Mouse (Mus musculus) forebrain, embryonic 16.5 days (tissue): Measurements from ENCODE around the gene Tmem184b. TPM values are rescaled to one million over a fixed set of nuclear protein-coding genes. Genes with fewer than 3 reads are reported as not detected.

Experiments
- ATAC-seq: fragments of 200-750 bp; cut with Nextera tagmentation; 2 replicates; pipeline ENCODE4 v1.8.0; 2017; ENCODE audit warnings: mild to moderate bottlenecking, moderate library complexity
- H3K27ac ChIP-seq: fragments of 300-500 bp; sonication (generic); 2 replicates; pipeline ENCODE4 v1.5.1; 2014; ENCODE audit warnings: low read length, control low read depth
- H3K27me3 ChIP-seq: fragments of 300-500 bp; sonication (generic); replicated peaks from 2 replicates; pipeline ENCODE4 v1.6.1; 2014; ENCODE audit warnings: low read length; ENCODE audit not compliant: control insufficient read depth, insufficient read depth
- H3K36me3 ChIP-seq: fragments of 300-500 bp; sonication (generic); 2 replicates; pipeline ENCODE4 v1.6.1; 2014; ENCODE audit not compliant: control insufficient read depth, insufficient read depth
- H3K4me1 ChIP-seq: fragments of 300-500 bp; sonication (generic); replicated peaks from 2 replicates; pipeline ENCODE4 v1.6.1; 2014; ENCODE audit warnings: low read length; ENCODE audit not compliant: control insufficient read depth, insufficient read depth
- H3K4me2 ChIP-seq: fragments of 300-500 bp; sonication (generic); 2 replicates; pipeline ENCODE4 v1.6.1; 2014; ENCODE audit warnings: mild to moderate bottlenecking, low read length, control low read depth
- H3K4me3 ChIP-seq: fragments of 300-500 bp; sonication (generic); replicated peaks from 2 replicates; pipeline ENCODE4 v1.5.1; 2014; ENCODE audit warnings: mild to moderate bottlenecking, low read length, control low read depth
- H3K9ac ChIP-seq: fragments of 300-500 bp; sonication (generic); replicated peaks from 2 replicates; pipeline ENCODE4 v1.6.1; 2014; ENCODE audit warnings: low read depth, low read length, control low read depth
- H3K9me3 ChIP-seq: fragments of 300-500 bp; sonication (generic); 2 replicates; pipeline ENCODE4 v1.6.1; 2016; ENCODE audit warnings: low read length; ENCODE audit not compliant: control insufficient read depth
- WGBS: fragments of 180-500 bp; shearing (Covaris S2); extraction: QIAGEN DNeasy Blood & Tissue Kit; methylation state at CpG from one replicate; pipeline ENCODE4 v1.1.7; 2014; 5-methylcytosine and 5-hydroxymethylcytosine counted together
- polyA plus RNA-seq: library from polyadenylated mRNA; unstranded; fragments of >200 nt; fragmentation: Nextera tagmentation; extraction: Ambion mirVana; gene quantifications from 2 replicates; pipeline ENCODE4 v1.2.1, GENCODE M21; 2015

The Tmem184b gene
- polyA plus RNA-seq, 1 experiment from 2014 or later: 43.4 TPM

DNA sequence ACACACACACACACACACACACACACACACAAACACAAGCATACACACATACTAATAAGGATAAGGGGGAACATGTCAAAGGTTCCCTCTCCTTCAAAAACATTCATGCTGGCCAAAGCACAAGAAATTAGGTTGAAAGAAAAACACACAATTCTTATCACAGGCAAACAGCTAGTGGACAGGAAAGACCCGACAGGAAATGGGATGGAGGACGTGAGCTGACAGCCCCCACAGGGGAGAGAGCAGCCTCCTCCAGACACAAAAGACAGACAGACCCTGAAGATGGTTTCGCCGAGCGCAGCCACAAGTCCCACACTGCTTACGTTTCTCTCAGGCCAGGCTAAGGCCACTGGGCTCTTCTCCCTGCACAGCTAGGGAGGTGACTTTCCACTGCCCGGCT is 28.6 kb upstream of the Tmem184b start:
- peaks cover 40% of the 10 kb centered on the region for H3K36me3 ChIP-seq
- no peak overlapping the region for H3K4me3 ChIP-seq
- peaks cover 20% of the 10 kb centered on the region for H3K4me1 ChIP-seq
- no peak for ATAC-seq
- H3K27me3 ChIP-seq: no peaks in the 10 kb centered on the region
- H3K4me2 ChIP-seq: no peak overlapping the region
- H3K9ac ChIP-seq: no peak overlapping the region
- WGBS: 96% methylated on average over 7 of the region's 7 CpGs
- H3K27ac ChIP-seq: no peak overlapping the region
- no peaks in the 10 kb centered on the region; the same call in 1 of the 2 replicates for H3K9me3 ChIP-seq

DNA sequence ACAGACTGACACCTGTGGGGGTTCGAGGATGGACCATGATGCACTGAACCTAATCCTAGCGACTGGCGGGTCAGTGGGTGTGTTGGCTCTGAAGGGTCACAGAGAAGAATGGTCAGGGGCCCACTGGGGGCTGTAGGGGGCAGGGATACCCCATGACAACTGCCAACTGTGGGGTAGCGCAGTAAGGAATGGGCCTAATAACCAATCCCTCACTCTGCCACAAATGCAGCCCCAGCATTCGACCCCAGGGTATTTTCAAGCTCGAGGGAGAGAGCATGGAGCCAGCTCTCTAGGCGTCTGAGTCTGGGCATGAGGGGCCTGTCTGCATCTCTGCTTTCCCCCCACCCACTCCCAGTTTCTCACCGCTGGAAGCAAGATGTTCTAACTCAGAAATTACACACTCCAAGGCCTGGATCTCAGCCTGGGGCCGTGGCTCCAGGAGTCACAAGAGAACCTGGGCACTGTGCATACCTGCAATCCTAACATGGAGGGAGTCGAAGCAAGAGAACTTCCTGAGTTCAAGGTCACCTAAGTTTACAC is 27.2 kb upstream of the Tmem184b start:
- no peak overlapping the region for H3K27ac ChIP-seq
- H3K27me3 ChIP-seq: no peaks in the 10 kb centered on the region
- no peaks in the 10 kb centered on the region; the same call in 1 of the 2 replicates for H3K9me3 ChIP-seq
- no peak overlapping the region for H3K4me2 ChIP-seq
- H3K36me3 ChIP-seq: peaks cover 50% of the 10 kb centered on the region
- H3K4me1 ChIP-seq: peaks cover 7% of the 10 kb centered on the region
- H3K4me3 ChIP-seq: no peak overlapping the region
- no peak overlapping the region for H3K9ac ChIP-seq
- WGBS: 80% methylated on average over 10 of the region's 10 CpGs
- no peak for ATAC-seq

DNA sequence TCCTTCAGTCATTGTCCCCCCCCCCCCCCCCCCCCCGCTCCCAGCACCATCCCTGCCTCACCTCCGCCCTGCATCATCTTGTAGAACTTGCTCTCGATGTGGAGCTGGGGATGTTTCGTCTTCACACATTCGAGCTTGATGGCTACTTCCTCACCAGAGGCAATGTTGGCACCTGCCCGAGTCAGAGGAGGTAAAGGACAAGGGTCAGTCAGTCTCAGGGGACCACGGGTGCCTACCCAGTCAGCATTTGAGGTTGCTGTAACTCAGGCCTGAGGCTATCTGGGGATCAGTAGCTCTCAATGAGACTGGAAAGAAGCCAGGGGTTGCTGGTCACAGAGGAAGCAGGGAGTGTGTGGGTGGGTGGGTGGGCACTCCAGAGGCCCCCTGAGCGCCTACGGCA is 26.6 kb upstream of the Tmem184b start:
- Histone ChIP-seq H3K4me2 (no peak overlapping the region), H3K4me3 (no peak overlapping the region), H3K27ac (no peak overlapping the region), H3K9ac (no peak overlapping the region), H3K4me1 (peaks cover 5% of the 10 kb centered on the region; the same call in 1 of the 2 replicates), H3K36me3 (peaks cover 56% of the 10 kb centered on the region), H3K9me3 (no peaks in the 10 kb centered on the region; the same call in 1 of the 2 replicates), H3K27me3 (no peaks in the 10 kb centered on the region)
- WGBS: 90% methylated on average over 7 of the region's 9 CpGs
- no peak for ATAC-seq

DNA sequence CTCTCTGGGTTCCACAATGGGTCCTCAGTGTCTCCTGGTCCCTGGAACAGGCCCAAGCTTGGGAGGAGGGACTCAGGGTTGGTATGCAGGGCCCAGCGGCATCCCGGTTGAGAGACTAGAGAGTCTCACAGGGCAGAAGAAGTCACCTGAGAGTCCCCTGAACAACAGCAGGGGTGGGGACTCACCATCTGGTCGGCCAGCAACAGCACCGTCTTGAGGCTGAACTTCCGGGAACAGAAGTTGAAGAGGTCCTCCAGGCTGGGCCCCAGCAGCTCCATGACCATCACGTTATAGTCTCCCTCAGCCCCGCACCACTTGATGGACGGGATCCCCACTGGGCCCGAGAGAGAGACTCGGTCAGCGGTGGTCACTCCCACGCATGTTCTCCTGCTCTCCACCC is 26.2 kb upstream of the Tmem184b start:
- Histone ChIP-seq H3K36me3 (peaks cover 57% of the 10 kb centered on the region), H3K4me1 (peaks cover 5% of the 10 kb centered on the region; the same call in 1 of the 2 replicates), H3K27me3 (no peaks in the 10 kb centered on the region), H3K4me3 (no peak overlapping the region), H3K27ac (no peak overlapping the region), H3K4me2 (no peak overlapping the region), H3K9me3 (no peaks in the 10 kb centered on the region; the same call in 1 of the 2 replicates), H3K9ac (no peak overlapping the region)
- WGBS: 88% methylated on average over 12 of the region's 12 CpGs
- ATAC-seq: no peak

DNA sequence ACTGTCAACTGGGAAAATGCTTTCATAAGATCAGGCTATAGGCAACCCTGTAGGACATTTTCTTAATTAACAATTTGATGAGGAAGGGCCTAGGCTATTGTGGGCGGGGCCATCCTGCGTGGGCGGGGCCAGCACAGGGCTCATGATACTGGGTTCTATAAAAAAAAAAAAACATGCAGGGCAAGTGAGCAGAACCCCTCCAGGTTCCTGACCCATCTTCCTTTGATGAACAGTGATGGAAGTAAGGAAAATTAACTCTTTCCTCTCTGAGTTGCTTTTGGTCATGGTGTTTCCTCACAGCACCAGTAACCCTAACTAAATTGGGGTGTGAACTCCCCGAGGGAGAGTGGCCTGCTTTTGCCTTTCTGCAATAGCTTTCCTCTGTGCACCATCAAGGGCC is 25.2 kb upstream of the Tmem184b start:
- no peak for ATAC-seq
- H3K27me3 ChIP-seq: no peaks in the 10 kb centered on the region
- 73% methylated on average over 4 of the region's 4 CpGs for WGBS

DNA sequence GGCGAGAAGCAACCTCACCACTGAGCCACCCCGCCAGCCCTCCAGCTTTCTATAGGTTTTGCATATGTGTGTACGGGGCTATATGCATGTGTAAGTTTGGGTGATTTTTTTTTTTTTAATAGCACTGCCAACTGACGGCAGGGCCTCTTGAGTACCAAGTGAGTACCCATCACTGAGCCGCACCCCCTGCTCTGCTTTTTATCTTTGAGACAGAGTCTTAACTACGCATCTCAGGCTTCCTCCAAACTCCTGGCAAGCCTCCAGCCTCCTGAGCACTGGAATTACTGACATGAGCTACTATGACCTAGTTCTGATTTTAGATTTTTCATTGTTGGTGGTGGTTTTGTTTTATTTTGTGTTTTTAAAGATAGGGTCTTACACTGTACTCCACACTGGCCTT is 24.1 kb upstream of the Tmem184b start:
- no peak overlapping the region for H3K4me2 ChIP-seq
- 0 out of 2 replicates have a peak, but pooled peaks cover 2% of the 10 kb centered on the region for H3K4me1 ChIP-seq
- no peaks in the 10 kb centered on the region for H3K9me3 ChIP-seq
- ATAC-seq: no peak
- peaks cover 64% of the 10 kb centered on the region for H3K36me3 ChIP-seq
- no peak overlapping the region for H3K4me3 ChIP-seq
- no peak overlapping the region for H3K9ac ChIP-seq
- H3K27me3 ChIP-seq: no peaks in the 10 kb centered on the region
- 75% methylated on average over 6 of the region's 6 CpGs for WGBS
- no peak overlapping the region for H3K27ac ChIP-seq

More for the DNA sequence above, 25.2 kb upstream of the Tmem184b start:
- Histone ChIP-seq H3K9me3 (no peaks in the 10 kb centered on the region), H3K36me3 (peaks cover 55% of the 10 kb centered on the region), H3K9ac (no peak overlapping the region), H3K27ac (no peak overlapping the region), H3K4me1 (peaks cover 5% of the 10 kb centered on the region; the same call in 1 of the 2 replicates), H3K4me2 (no peak overlapping the region), H3K4me3 (no peak overlapping the region)

DNA sequence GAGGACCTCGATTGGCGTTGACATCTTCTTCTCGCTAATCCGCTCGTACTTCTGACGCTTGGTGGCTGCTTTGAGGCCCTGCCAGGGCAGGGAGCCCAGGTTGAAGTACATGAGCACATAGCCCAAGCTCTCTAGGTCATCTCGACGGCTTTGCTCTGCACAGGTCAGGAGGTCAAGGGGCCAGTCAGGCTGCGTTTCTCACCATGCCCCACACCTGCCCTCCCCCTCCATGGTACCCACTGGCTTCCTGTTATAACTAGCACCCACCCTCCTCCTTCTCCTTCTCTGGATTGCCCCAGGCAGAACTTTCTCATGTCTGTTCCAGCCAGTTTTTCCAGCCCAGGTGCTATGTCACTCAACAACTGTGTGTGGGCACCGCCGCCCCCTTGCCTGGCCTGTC is 22.1 kb upstream of the Tmem184b start:
- no peak overlapping the region for H3K4me2 ChIP-seq
- H3K27me3 ChIP-seq: no peaks in the 10 kb centered on the region
- no peaks in the 10 kb centered on the region for H3K4me1 ChIP-seq
- 86% methylated on average over 11 of the region's 11 CpGs for WGBS
- H3K36me3 ChIP-seq: peaks cover 72% of the 10 kb centered on the region
- no peak for ATAC-seq
- no peak overlapping the region for H3K4me3 ChIP-seq
- no peak overlapping the region for H3K9ac ChIP-seq
- H3K9me3 ChIP-seq: no peaks in the 10 kb centered on the region
- H3K27ac ChIP-seq: no peak overlapping the region

DNA sequence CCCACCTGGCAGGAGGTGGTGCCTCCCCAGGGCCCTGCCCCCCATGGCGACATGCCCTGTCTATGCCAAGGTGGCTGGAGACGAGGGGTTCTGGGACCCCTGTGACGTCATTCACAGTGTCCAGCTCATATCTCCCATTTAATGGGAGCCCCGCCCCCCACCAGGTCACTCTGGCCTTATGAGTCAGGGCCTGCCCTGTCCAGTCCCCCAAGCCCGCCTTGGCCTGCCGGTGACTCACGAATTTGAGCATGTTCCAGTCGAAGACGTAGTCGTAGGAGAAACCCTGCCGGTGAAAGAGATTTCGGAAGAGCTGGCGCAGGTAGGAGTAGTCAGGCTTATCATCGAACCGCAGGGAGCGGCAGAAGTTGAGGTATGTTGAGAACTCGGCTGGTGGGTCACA is 21.2 kb upstream of the Tmem184b start:
- no peaks in the 10 kb centered on the region for H3K27me3 ChIP-seq
- peaks cover 80% of the 10 kb centered on the region for H3K36me3 ChIP-seq
- H3K4me3 ChIP-seq: no peak overlapping the region
- H3K4me2 ChIP-seq: no peak overlapping the region
- WGBS: 93% methylated on average over 17 of the region's 17 CpGs
- H3K9me3 ChIP-seq: no peaks in the 10 kb centered on the region
- no peak overlapping the region for H3K9ac ChIP-seq
- H3K27ac ChIP-seq: no peak overlapping the region
- H3K4me1 ChIP-seq: no peaks in the 10 kb centered on the region
- no peak for ATAC-seq

DNA sequence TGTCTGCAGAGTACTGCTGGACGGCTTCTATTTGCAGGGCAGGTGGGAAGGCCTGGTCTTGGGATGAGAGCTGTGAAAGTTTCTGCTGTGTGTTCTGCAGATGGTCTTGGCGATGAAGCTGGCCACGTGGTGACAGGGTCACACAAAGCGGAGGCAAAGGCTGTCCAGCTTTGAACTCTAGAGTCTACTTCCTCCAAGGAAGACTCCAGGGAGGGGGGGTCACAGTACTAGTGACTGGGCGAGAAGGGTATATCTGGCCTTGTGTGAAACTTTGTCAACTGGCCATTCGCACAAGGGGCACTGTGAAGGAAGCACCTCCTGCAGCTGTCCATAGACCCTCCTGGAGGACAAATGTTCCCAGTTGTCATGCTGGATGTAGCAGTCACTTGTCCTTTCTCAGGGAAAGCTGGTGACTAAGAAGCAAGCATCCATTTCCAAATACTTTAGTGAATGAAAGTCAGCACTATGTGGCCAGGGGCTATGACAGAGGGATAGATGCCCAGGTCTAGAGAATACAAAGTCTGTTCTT is 19.4 kb upstream of the Tmem184b start:
- ATAC-seq: no peak
- H3K9ac ChIP-seq: no peak overlapping the region

More for the DNA sequence above, 19.4 kb upstream of the Tmem184b start:
- Histone ChIP-seq H3K27ac (no peak overlapping the region), H3K9me3 (no peaks in the 10 kb centered on the region), H3K27me3 (no peaks in the 10 kb centered on the region), H3K36me3 (peaks cover 74% of the 10 kb centered on the region), H3K4me1 (no peaks in the 10 kb centered on the region), H3K4me3 (no peak overlapping the region), H3K4me2 (no peak overlapping the region)
- WGBS: 88% methylated on average over 6 of the region's 6 CpGs
